Mouse (Mus musculus): ENCODE measurements around the gene Nfib.
A peak's percentile ranks its signal among the peaks of the same experiment; 100 is the strongest.

DNA sequence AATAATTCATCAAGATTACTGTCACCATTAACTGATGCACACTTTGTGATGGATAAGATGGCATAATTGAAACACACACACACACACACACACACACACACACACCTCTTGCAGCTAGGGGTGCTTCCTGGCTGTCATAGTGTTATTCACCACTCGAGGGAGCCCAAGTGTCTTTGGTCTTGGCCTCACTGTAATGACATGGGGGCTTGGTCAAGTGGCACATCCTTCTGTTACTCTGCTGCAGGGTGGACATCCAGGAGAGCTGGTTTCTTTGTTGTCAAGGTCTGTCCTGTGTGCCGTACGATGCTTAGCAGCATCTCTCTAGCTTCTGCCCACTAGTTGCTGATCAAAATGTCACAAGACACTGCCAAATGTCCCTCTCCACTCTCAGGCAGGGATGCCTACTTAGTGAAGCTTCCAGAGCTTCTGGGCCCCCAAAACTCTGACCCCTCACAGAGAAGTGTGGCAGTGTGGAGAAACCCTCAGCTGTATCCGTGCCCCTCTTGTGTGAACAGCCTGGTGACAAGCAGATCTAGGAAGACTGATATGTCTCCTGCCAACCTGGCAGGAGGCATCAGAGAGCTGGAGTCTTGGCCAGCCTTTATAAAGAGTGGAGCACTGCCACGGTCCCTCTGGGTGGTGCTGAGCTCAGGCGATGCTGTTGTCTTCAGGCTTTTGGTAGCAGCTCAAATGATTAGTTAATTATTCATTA is 62.4 kb downstream of the Nfib start:
- TF ChIP-seq CTCF (IDR thresholded peaks at IDR 0.05) (peak; percentile 55), POLR2A (IDR thresholded peaks at IDR 0.05; ENCODE audit: insufficient read depth, low read depth, low read length) (no peak), EP300 (IDR thresholded peaks at IDR 0.05; ENCODE audit: insufficient read depth, low read depth, low read length) (no peak)

All from heart, adult 2 months (tissue).